Mouse (Mus musculus) heart, embryonic 11.5 days (tissue): ENCODE measurements around the gene Pknox1. TPM values are rescaled to one million over a fixed set of nuclear protein-coding genes. Genes with fewer than 3 reads are reported as not detected.
A peak's percentile ranks its signal among the peaks of the same experiment; 100 is the strongest.

Source experiments
- ATAC-seq: fragments of 200-750 bp; cut with Nextera tagmentation; replicated peaks from 2 replicates; pipeline ENCODE4 v1.8.0; 2017; ENCODE audit warnings: moderate library complexity; ENCODE audit not compliant: insufficient number of reproducible peaks, low FRiP score, low TSS enrichment
- H3K27ac ChIP-seq: fragments of 300-500 bp; sonication (generic); 2 replicates; pipeline ENCODE4 v1.5.1; 2014; ENCODE audit warnings: mild to moderate bottlenecking, low read depth, low read length
- H3K27me3 ChIP-seq: fragments of 300-500 bp; sonication (generic); 2 replicates; pipeline ENCODE4 v1.6.1; 2014; ENCODE audit warnings: mild to moderate bottlenecking, low read length, mixed read lengths; ENCODE audit not compliant: control insufficient read depth, insufficient read depth
- H3K36me3 ChIP-seq: fragments of 300-500 bp; sonication (generic); 2 replicates; pipeline ENCODE4 v1.6.1; 2014; ENCODE audit warnings: mild to moderate bottlenecking, low read length, moderate library complexity, mixed read lengths; ENCODE audit not compliant: control insufficient read depth, insufficient read depth
- H3K4me1 ChIP-seq: fragments of 300-500 bp; sonication (generic); 2 replicates; pipeline ENCODE4 v1.6.1; 2014; ENCODE audit warnings: low read length; ENCODE audit not compliant: control insufficient read depth, insufficient read depth
- H3K4me2 ChIP-seq: fragments of 300-500 bp; sonication (generic); 2 replicates; pipeline ENCODE4 v1.6.1; 2014; ENCODE audit warnings: mild to moderate bottlenecking, moderate library complexity
- H3K4me3 ChIP-seq: fragments of 300-500 bp; sonication (generic); 2 replicates; pipeline ENCODE4 v1.5.1; 2014; ENCODE audit warnings: low read depth, low read length
- H3K9ac ChIP-seq: fragments of 300-500 bp; sonication (generic); 2 replicates; pipeline ENCODE4 v1.6.1; 2014; ENCODE audit warnings: mild to moderate bottlenecking, low read depth, low read length, moderate library complexity
- H3K9me3 ChIP-seq: fragments of 300-500 bp; sonication (generic); replicated peaks from 2 replicates; pipeline ENCODE4 v1.6.1; 2016; ENCODE audit warnings: low read length; ENCODE audit not compliant: control insufficient read depth
- WGBS: fragments of 180-500 bp; shearing (Covaris S2); extraction: QIAGEN DNeasy Blood & Tissue Kit; methylation state at CpG from one replicate; pipeline ENCODE4 v1.1.7; 2014; ENCODE audit not compliant: insufficient replicate concordance; 5-methylcytosine and 5-hydroxymethylcytosine counted together
- polyA plus RNA-seq: library from polyadenylated mRNA; unstranded; fragments of >200 nt; fragmentation: Nextera tagmentation; extraction: Ambion mirVana; gene quantifications from 2 replicates; pipeline ENCODE4 v1.2.1, GENCODE M21; 2014

Pknox1 gene
- polyA plus RNA-seq, 1 experiment from 2014 or later: 19.8 TPM

DNA sequence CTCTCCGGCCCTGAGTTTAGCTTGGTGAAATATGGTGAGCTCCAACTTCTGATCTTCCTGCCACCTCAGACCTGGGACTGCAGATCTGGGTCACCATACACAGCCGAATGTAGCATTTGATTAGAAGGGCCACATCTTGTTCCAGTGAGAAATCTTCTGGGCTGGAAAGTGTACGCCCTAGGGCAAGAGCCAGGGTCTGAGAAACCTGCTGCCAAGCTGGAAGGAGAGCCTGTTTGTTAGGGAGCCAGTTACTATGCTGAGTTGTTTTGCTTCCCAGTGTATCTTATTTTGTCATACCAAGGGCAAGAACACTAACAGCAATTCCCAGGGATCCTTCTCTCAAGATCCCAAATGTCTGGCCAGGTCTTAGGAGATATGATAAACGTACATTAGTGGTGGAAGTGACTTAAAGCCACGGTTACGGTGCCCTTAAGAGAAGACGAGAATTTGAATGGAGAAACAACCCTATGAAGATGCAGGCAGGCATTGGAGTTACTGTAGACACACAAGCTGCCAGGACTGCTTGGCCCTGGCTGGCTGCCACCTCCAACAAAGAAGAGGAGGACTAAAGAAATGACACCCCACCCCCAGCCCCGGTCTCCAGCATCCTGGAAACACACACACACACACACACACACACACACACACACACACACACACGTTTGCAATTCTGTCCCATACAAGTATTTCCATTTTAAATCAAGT lies 73.5 kb downstream of the Pknox1 start:
- peak overlapping the region; percentile 96 for H3K4me2 ChIP-seq
- WGBS: 59% methylated on average over 9 of the region's 9 CpGs
- H3K27ac ChIP-seq: no peak overlapping the region

DNA sequence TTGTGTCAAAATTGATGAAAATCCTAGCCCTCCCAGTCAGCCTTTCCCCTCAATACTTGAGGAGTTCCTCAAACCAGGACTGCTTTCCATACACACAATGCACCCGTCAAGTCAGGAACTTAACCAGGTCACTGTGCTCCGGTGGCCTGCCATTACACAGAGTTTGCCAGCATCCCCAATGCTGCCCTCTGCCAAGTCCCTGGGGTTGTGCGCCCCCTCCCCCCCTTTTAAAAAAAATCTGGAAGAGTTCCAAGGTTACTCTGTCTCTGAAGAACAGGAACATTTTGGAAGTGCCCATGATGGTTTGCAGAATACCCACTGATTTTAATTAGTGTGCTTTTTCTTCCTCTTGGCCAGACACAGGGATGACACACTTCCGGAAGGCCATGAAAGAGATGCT lies 75.1 kb downstream of the Pknox1 start:
- H3K4me1 ChIP-seq: peaks cover 7% of the 10 kb centered on the region
- H3K27ac ChIP-seq: no peak overlapping the region
- no peaks in the 10 kb centered on the region for H3K9me3 ChIP-seq
- H3K4me3 ChIP-seq: no peak overlapping the region
- ATAC-seq: no peak
- 63% methylated on average over 4 of the region's 4 CpGs for WGBS
- peaks cover 20% of the 10 kb centered on the region for H3K27me3 ChIP-seq
- H3K36me3 ChIP-seq: no peaks in the 10 kb centered on the region
- no peak overlapping the region for H3K4me2 ChIP-seq
- H3K9ac ChIP-seq: no peak overlapping the region

More for the DNA sequence above, 73.5 kb downstream of the Pknox1 start:
- no peak overlapping the region for H3K9ac ChIP-seq
- H3K36me3 ChIP-seq: no peaks in the 10 kb centered on the region
- peaks cover 7% of the 10 kb centered on the region for H3K4me1 ChIP-seq
- no peak overlapping the region; the same call in 1 of the 2 replicates for H3K4me3 ChIP-seq
- no peak for ATAC-seq
- H3K9me3 ChIP-seq: no peaks in the 10 kb centered on the region
- H3K27me3 ChIP-seq: peaks cover 20% of the 10 kb centered on the region

DNA sequence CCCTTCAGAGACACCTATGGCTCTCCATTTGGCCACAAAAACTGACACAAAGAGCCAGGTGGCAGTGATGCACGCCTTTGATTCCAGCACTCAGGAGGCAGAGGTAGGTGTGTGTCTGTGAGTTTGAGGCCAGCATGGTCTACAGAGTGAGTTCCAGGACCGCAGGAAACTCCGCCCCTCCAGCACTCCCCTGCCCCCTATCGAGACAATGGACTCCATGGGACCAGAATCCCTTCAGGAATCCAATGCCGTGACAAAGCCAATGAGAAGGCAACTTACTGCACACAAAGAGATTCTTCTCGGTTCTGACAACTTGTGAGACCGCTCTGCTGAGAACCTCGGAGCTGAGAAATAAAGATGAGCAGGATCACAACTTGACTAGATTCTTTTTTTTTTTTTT lies 77.8 kb downstream of the Pknox1 start:
- Histone ChIP-seq H3K9me3 (no peaks in the 10 kb centered on the region), H3K27ac (no peak overlapping the region), H3K4me3 (no peak overlapping the region), H3K4me1 (no peaks in the 10 kb centered on the region), H3K36me3 (peaks cover 10% of the 10 kb centered on the region), H3K27me3 (no peaks in the 10 kb centered on the region), H3K9ac (no peak overlapping the region), H3K4me2 (no peak overlapping the region)
- no peak for ATAC-seq
- WGBS: 45% methylated on average over 8 of the region's 8 CpGs

DNA sequence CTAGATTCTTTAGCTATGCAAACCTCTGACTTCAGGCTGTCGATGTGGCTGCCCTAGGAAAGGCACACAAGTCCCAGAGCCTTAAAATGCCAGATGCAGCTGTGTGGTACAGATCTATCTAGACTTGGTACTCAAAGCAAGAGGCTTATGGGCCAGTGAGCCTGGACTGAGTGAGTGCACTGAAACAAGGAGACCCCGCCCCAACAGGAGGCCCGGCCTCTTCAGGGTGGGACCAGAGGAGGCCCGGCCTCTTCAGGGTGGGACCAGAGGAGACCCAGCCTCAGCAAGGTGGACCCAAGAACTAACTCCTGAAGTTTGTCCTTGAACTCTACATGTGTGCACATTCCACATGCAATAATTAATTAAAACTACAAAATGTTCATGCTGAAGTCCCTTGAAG lies 78.4 kb downstream of the Pknox1 start:
- Histone ChIP-seq H3K27me3 (no peaks in the 10 kb centered on the region), H3K9me3 (no peaks in the 10 kb centered on the region), H3K36me3 (peaks cover 16% of the 10 kb centered on the region), H3K4me3 (no peak overlapping the region), H3K27ac (no peak overlapping the region), H3K4me1 (no peaks in the 10 kb centered on the region), H3K4me2 (no peak overlapping the region), H3K9ac (no peak overlapping the region)
- WGBS: 57% methylated on average over 4 of the region's 4 CpGs
- no peak for ATAC-seq

DNA sequence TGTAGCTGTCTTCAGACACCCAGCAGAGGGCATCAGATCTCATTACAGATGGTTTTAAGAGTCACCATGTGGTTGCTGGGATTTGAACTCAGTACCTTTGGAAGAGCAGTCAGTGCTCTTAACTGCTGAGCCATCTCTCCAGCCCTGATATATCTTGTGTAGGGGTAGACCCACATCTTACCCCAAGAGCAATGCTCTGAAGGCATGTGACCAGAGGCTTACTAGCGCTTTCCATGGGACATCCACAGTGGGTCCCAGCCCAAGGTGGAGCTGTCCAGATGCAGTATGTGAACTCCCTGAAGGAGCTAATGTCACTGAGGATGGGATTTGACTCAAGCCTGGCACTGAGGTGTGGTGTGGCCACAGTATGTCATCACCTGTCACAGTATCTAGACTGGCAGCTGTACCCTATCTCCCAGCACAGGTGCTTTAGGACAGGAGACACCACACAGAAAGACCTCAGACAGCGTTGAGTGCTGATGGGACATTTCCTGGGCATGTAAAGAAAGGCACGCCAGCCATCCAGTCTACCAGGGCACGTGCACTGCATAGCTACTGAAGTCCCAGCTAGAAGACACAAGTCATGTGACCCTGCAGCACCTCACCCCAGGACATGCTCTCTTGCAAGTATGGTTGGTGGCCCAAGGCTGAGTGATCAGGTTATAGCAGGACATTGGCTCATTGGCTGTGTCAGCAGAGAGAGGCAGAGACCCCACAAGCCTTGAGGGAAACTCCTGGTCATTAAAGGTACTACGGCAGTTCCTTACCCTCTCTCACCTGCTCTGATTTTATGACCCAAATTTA lies 81.9 kb downstream of the Pknox1 start:
- no peaks in the 10 kb centered on the region for H3K27me3 ChIP-seq
- H3K4me3 ChIP-seq: no peak overlapping the region
- H3K9ac ChIP-seq: no peak overlapping the region
- H3K27ac ChIP-seq: no peak overlapping the region
- ATAC-seq: no peak
- H3K9me3 ChIP-seq: no peaks in the 10 kb centered on the region
- H3K36me3 ChIP-seq: peaks cover 44% of the 10 kb centered on the region
- no peak overlapping the region for H3K4me2 ChIP-seq
- WGBS: 85% methylated on average over 5 of the region's 5 CpGs
- no peaks in the 10 kb centered on the region for H3K4me1 ChIP-seq

DNA sequence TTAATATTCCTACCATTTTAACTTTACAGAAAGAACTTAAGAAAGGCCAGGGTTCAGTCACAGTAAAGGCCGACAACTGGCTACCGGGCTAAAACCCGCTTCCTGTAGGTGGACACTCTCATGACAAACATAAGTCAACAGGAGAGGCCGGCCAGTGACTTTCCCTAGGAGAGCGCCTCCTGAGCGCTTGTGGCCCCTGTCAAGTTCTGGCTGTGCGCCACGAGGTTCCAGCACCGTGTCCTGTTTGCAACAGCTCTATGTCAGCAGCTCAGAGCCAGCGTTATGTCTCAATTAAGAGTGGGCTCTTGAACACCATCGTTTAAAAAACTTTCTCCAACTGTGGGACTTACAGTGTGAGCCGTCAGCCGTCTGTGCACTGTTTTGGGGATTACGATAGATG lies 87.6 kb downstream of the Pknox1 start:
- no peaks in the 10 kb centered on the region for H3K27me3 ChIP-seq
- H3K9ac ChIP-seq: no peak overlapping the region
- no peak for ATAC-seq
- 89% methylated on average over 14 of the region's 14 CpGs for WGBS
- H3K27ac ChIP-seq: no peak overlapping the region
- no peak overlapping the region for H3K4me3 ChIP-seq
- H3K4me2 ChIP-seq: no peak overlapping the region
- no peaks in the 10 kb centered on the region for H3K9me3 ChIP-seq
- peaks cover 70% of the 10 kb centered on the region for H3K36me3 ChIP-seq
- H3K4me1 ChIP-seq: peaks cover 6% of the 10 kb centered on the region; the same call in 1 of the 2 replicates

DNA sequence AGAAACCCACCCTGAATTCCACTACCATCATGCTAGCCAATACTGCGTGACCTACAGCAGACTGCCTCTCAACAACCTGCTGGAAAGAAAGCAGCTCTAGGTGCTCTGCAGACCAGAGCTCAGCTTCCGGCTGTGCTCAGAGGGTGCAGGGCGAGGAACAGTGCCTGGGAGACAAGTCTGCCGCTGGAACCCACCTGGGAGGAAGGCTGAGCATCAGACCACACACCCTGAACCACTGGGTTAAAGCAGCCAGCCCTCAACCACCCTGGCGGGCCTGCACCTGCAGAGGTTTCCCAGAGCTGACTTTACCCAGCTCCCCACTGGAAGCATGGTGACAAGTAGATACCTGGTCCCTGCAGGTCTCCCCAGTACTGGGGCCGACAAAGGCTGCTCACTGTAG lies 88.7 kb downstream of the Pknox1 start:
- 88% methylated on average over 6 of the region's 6 CpGs for WGBS
- H3K9ac ChIP-seq: no peak overlapping the region

DNA sequence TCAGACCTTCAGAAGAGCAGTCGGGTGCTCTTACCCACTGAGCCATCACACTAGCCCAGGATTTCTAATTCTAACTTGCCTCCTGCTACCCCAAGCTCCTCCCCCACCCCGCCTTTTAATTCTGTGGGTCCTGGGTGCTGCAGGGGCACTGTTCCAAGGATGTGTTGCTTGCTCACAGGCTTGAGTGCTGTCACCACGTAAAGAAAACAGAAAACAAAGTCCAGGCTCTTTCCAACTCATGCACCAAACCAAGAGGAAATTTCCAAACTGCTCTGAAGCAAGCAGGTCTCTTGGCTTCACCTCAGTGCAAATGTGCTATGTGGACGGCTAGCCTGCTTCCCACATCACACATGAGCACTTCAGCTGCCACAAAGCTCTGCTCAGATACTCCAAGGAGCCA lies 90.8 kb downstream of the Pknox1 start:
- Histone ChIP-seq H3K27me3 (no peaks in the 10 kb centered on the region), H3K36me3 (peaks cover 42% of the 10 kb centered on the region), H3K9me3 (no peaks in the 10 kb centered on the region), H3K9ac (no peak overlapping the region), H3K4me3 (no peak overlapping the region), H3K27ac (no peak overlapping the region), H3K4me2 (no peak overlapping the region), H3K4me1 (peaks cover 12% of the 10 kb centered on the region; the same call in 1 of the 2 replicates)
- ATAC-seq: no peak
- 76% methylated on average over 4 of the region's 4 CpGs for WGBS

More for the DNA sequence above, 88.7 kb downstream of the Pknox1 start:
- no peak for ATAC-seq
- Histone ChIP-seq H3K27ac (no peak overlapping the region), H3K27me3 (no peaks in the 10 kb centered on the region), H3K4me2 (no peak overlapping the region), H3K4me1 (peaks cover 12% of the 10 kb centered on the region; the same call in 1 of the 2 replicates), H3K4me3 (no peak overlapping the region), H3K36me3 (peaks cover 59% of the 10 kb centered on the region), H3K9me3 (no peaks in the 10 kb centered on the region)
